Mouse (Mus musculus) cerebellum, postnatal 4 days (tissue): Measurements from ENCODE around the gene Shisa9.

ENCODE experiments used
- DNase-seq, 2 experiments: peaks; one replicate each; pipeline ENCODE4 v3.0.0; 2022; ENCODE audit warnings: low spot score in 2 of 2, mixed read lengths in 1 of 2

Gene Shisa9

DNA sequence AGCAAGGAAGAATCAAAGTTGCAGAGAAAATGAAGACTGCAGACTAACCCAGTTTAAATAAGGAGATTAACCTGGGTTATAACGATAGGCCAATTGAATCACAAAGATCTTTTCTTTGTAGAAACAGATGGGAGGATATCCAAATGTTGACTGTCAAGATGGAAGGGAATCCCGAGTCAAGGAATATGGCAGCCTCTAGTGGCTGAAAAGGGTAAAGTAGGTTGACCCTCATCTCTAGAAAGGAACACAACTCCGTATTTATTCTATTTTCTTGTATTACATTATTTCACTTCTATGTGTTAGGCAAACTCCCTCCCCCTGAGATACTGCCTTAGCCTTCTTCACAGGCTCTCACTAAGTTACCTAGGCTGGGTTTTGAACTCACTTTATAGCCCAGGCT is 217.3 kb downstream of the Shisa9 start:
- peak in 1 of 2 experiments; percentile 6 for DNase-seq

DNA sequence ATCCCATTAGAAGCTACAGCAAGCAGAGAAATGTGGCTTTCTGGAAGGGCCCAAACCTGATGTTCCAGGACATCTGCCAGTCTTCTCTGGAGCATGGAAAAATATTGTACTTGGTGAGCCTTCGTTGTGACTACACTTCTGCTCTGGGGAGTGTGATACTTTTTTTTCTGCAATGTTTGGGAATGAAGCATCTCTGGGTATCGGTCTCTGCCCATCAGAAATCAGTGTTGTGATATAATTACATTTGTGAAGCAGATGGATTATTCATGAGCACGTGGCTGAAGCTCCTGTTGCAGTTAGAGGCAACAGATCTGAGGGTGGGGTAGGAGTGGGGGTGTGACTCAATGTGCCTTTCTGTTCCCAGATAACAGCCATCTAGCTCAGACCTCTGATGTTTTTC is 218.2 kb downstream of the Shisa9 start:
- no peak for DNase-seq

DNA sequence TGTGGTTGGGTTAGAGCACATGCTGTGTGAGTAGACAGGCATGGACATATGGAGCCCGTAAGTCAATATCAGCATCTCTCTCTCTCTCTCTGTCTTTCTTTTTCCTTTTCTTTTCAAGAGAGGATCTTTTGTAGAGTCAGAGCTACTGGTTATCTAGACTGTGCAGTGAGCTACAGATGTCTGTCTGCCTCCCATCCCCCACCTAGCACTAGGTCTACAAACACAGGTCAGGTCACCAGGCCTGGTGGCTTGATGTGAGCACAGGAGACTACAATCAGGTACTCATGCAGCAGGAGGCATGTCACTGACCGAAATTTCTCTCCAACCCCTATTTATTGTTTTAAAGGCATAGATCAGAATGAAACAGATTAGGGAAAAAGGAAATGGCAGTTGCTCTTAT is 219.1 kb downstream of the Shisa9 start:
- DNase-seq = no peak

DNA sequence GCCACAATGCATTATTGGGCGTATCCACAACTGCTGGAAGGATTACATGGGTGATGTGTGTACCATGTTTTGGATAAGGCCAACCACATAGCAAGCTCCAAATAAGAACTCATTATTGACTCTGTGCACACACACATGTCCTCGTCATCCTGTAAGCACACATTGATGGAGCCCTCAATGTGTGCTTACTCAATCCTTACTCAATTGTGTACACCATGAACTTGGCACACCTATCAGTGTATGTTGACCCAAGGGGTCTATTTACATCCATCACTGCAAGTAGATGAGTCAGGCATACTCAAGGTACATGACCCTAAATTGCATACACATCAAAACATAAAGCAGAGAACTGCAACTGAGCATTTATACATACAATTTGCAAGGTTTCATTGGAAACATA is 220.5 kb downstream of the Shisa9 start:
- DNase-seq = no peak

DNA sequence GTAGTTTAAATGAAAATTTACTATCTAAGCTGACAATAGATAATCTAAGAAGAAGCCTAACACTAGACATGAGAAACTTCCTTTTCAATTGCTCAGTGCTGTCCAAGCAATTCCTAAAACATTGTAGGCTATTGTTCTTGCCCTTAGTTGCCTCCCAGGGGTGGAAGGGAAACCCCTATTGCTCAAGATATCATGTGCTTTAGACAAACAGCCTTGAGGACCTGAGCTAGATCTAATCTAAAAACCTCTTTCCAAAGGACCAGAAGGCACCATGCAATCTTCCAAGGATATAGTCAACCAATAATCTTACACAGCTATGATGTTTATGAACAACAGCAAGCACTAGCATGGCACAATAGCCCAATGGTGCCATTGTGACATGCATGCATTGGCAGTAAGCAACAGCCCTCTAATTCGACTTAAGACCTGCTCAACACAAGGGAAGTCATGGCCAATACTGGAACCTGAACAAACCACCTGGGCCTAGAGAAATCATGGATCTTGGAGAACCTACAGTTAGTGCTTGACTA is 222.6 kb downstream of the Shisa9 start:
- no peak for DNase-seq

DNA sequence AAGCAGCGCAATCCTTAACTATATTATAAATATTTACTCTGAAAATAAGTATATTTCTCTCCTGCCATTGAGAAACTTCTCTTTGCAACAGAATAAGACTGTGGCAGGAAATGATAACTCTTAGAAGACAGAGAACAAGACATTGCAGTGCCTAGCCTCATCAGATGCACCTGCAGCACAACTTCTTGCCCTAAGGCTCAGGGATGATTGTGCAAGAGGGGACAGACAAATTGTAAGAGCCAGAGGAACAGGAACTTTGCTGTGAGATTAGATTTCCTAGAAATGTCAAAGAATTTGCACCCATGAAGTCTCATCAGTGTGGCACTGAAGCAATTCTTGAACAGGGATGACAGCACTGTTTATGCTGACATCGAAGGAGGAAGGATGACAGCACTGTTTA is 223.0 kb downstream of the Shisa9 start:
- no peak for DNase-seq

DNA sequence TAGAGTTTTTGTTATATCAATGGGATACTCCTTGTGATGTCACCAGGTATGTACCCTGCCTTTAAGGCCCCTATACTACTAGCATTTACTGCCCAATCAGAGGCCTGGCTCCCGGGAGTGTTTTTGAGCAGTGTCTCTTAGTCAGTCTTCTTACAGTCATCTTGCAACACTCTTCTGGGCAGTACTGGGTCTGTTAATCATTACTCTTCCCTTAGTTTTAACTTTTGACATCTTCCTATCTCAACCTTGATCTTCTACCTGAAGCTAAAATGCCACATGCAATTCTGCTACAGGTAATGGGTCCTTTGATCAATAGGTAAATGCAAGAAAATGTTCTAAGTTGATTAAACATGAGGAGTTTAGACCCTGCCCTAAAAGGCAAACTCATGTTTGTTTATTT is 225.4 kb downstream of the Shisa9 start:
- DNase-seq = no peak

DNA sequence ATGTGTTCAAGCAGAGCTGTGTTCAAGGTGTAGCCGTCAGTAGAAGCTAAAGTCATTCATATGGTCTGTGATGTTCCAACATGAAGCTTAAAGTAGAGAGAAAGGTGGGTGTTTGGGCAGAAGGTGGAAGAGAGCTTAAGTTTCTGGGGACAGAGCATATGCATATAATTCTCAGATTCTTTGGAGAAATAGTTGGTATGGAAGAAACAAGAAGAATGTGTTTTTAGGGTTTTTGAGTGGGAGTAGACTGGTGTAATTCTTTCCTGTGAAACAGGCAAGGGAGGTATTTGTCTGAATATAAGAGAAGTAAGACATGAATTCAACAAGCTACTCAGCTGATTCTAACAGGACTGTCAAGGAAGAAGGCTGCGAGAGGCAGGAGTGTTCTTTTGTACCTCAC is 225.9 kb downstream of the Shisa9 start:
- DNase-seq = no peak

DNA sequence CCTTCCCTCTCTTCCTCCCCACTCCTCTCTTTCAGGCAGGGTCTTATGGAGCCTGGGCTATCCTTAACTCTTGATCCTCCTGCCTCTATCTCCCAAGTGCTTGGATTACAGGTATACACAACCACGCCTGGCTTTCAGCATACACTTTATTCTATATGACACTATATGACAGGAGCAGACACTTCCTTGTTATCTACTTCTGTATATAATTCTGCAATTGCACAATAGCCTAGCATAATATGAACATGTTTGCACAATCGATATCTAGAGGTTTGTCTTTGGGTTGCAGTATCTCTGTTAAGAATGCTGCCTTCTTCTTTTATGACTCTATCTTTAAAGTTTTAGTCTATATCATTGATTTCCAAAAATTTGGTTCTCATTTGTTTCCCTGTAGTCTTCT is 230.1 kb downstream of the Shisa9 start:
- no peak for DNase-seq

DNA sequence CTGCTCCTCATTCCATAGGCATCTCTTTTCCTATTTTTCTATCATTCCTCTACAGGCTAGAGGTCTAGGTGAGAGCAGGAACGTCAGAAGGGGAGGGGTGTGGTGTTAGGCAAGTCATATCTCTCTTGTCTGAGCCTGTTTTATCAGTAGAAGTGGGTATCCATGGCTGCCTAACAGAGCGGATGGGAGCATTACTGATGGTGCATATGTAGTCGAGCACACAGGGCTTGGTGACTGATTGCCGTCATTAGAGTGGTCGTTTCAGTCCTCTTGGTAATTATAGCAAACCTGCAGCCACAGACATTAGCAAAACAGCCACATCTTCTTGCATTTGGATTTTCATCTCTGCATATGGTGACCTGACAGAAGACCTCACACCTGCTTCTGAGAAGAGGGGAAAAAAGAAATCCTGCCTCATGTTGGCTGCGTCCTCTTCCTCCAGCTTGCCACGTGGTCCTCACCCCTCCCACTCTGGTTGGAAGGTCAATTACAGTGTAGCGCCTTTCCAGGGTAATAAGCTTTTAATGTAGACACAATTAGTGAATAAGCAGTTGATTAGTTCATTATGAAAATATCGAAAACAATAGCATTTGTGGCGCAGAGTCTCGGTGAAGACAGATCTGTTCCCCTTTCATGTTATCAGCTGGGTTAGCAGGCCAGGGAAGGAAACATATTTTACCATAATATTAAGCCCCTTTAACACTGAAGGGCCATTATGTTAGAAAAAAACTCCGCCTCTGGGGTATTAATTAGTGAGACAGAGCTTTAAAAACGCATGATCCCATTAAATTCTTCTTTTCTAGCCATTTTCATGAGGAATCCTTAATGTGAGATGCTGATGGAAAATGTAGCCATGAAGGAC is 233.6 kb downstream of the Shisa9 start:
- DNase-seq = no peak

DNA sequence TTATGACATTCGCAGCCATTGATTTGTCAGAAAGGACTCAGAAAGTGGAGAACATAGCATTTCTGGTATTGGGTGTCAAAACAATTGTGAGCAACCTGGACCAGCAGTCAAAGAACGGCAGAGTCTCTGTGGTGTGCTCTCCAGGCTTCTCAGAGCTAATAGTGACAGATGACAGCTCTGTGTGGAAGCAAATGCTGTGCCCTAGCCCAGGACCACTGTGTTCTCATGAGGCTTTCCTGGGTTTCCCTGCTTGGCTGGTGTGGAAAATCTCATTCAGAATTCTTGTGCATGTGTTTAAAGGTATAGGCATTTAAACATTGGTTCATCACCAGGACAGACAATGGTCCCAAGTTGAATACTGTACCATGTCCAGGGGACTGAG is 234.2 kb downstream of the Shisa9 start:
- DNase-seq = no peak

DNA sequence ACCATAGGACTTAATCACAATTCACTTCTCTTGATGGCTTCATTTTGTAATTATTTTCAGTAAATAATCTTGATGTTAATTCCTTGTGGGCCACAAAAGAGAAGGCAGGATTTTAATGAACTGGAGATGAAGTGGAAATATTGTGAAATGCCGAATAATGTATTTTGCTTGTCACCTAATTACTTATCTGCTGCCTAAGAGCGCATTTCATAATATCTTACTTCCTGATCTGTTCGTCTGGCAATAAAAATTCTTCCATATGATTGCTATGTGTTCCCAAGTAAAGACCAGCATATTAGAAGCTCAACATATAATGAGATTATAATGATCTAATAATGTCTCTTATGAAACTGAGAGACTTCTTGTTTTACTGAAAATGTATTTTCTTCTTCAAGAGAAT is 235.9 kb downstream of the Shisa9 start:
- no peak for DNase-seq

DNA sequence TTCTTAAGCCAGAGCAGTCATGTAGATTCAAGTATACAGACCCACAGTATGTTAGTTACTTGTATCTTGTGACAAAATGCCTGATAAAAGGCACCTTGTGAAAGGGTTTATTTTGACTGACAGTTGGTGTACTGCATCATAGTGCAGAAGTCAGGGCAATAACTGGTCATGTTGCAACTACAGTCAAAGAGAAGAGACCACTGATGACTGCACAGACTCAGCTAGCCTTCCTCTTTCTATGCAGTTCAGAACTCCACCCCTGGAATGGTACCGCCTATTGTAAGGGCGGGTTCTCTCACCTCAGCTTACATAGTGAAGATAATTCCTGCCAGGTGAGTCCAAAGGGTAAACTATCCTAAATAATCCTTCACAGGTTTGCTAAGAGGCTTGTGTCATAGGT is 239.6 kb downstream of the Shisa9 start:
- DNase-seq = no peak

DNA sequence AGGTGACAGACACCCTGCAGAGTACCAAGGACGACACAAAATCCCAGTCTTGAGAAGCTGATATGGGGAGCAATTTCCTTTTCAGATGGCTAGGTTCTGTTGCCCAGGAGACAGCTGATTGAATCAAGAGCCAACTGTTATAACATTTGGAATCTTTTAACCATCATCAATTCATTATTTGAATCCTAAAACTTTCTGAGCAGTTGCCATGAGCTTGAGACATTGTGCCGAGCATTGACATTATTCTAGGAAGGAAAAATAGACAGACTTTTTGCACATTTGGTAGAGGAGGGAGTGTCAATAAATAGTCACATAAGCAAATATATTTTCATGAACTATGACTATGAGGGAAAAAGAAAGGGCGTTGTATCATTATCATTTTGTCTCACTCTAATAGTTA is 243.0 kb downstream of the Shisa9 start:
- DNase-seq = no peak

DNA sequence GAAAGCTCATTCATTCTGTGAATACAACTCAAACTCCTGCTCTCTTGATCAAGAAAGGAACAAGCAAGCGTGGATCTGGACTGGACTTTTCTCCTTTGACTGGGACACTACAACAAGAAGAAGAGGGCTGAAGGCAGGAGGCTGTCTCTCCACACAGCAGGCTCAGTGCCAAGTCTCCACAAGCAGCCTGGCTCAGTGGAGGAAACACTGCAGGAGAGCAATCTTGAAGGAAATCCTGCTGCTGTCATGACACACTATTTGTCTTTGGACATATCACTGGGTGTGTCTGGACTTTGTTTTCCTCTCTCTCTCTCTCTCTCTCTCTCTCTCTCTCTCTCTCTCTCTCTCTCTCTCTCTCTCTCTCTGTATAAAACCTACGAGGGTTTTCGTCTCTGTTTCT is 249.4 kb downstream of the Shisa9 start:
- no peak for DNase-seq

DNA sequence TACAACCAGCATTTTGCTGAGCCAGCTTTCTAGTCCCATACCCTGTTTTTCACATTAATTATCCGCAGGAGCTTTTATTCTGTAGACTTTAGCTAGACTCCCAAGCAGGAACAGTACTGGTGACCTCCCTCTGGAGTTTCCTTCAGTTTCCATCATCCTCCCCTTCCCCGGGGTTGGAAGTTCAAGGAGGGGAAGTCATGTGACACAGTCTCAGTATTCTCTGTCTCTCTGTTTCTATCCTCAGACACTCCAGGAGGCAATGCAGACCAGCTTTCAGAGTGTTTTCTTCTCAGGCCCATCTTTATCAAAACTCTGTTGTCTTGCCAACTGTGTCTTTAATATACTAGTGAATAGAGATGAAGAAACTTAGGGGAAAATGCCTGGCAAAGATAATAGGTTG is 250.4 kb downstream of the Shisa9 start:
- no peak for DNase-seq

DNA sequence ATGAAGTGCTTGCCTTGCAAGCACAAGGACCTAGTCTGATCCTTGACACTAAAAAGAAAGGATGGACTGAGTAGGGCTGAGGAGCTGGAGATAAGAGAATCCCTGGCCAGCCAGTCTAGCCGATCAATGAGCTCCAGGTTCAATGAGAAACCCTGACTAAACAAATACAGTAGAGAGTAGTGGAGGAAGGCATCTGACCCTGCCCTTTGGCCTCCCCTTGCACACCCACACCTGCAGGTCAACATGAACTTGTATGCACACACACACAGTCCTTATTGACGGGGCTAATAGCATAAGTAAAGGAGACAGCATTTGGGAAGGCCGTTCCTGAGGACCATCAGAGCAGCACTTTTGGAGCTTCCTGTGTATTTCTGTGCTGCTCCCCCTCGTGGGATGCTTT is 254.7 kb downstream of the Shisa9 start:
- no peak for DNase-seq

DNA sequence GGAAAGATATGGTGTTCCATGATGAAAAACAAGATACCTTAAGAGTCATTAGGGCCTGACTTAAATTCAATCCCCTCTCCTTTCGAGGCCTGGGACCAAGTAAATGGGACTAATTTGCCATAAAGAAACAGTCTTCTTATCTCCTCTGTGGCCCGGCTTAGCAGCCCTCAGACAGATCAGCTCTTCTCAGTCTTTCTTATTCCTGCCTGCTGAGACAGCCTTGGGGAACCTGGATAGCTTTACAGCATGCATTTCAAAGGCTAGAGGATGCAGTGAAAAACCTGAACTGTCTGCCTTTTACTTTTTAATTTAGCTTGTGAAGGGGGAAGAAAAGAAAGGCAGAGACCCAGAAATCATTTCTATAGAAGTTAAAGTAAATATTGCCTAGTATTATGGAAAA is 275.4 kb downstream of the Shisa9 start:
- DNase-seq = no peak

DNA sequence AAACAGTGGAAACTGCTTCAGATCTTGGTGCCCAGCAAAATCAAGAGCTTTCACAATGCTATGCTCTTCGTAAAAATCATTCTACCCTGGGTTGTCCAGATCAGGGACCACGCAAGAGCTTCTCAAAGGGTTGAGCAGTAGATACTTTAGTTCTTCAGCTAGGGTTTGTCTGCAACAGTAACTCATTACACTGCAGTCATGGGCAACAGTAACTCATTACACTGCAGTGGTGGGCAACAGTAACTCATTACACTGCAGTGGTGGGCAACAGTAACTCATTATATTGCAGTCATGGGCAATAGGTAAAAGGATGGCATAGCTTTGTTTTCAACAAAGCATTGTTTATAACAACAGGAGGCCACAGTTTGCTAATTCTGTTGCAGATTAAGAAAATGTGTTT is 281.9 kb downstream of the Shisa9 start:
- DNase-seq = no peak

DNA sequence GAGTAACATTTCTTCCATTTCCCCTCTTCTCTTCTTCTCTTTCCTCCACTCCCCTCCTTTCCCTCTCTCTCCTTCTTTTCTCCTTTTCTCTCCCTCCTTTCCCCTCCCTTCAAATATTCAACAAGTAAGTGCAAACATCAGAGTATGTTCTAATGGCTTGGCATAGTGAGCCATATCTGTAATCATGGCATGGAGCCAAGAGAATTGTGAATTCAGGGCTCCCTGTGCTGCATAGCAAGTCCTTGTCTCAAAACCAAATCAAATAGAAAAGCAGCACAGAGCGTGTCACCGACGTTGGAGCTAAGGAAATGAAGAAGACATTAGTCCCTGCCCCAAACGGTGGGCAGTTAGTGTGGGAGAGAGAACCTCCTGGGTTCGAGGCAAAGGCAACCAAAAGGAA is 316.6 kb downstream of the Shisa9 start:
- DNase-seq = no peak

DNA sequence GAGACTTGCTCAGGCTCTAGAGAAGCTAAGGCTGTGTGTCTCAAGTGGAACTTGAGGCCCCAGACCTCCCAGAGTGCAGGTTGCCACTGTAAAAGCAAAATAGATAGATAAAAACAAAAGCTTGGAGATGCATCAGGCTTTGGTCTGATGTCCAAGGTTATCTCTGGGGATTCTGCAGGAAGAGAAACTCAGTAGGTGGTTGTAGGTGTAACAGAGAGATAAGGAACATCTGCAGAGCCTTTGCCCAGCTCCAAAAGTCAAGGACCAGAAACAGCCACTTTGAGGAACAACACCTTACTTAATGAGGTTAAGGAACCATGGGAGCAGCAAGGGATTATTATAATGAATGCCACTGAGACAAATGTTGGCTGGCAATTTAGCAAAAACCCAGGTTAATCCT is 319.5 kb downstream of the Shisa9 start:
- no peak for DNase-seq

DNA sequence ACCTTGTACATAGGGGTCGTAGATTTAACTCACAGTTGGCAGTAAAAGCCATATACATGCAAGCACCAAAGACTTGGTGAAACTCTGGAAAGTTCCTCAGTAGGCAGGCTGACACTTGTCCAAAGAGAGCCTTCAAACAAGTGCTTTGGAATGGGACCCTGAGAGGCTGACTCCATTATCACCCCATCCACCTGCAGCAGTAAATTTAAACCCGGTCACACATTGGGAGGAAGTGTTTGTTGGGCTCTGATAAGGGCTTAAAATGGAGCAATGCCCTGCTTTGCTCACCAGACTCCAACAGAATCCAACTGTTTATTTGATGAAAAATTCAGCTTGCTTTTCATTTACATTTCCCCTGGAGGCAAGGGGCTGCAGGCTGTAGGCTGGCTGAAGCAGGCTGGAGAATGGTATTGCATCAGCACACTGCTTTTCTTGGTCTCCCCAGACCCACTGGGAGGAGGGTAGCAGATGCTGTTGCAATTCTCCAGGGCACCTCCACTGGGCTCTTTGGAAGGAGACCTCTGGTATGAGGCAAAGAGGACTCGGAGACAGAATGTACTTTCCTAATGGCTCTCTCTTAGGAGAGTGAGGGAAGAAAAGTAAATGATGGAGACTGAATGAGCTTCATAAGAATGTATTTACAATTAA is 323.5 kb downstream of the Shisa9 start:
- no peak for DNase-seq

DNA sequence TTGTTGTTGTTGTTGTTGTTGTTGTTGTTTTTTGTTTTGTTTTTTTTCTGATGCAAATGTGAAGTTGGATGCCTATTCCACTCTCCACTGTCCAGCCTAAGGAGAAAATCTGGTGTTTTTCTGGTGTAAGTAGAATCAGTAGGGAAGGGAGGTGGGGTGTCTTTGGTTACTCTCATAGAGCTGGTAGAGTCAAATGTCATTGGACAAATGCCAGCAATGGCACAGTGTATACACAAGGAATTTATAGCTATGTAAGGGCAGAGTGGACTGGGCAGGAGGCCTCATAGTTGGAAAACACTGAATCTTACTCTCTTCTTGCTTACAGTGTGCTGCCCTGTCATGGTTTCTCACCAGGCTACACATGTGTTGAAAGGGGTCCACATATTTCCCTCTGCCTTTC is 325.9 kb downstream of the Shisa9 start:
- no peak for DNase-seq
